In the genomic region with DNA sequence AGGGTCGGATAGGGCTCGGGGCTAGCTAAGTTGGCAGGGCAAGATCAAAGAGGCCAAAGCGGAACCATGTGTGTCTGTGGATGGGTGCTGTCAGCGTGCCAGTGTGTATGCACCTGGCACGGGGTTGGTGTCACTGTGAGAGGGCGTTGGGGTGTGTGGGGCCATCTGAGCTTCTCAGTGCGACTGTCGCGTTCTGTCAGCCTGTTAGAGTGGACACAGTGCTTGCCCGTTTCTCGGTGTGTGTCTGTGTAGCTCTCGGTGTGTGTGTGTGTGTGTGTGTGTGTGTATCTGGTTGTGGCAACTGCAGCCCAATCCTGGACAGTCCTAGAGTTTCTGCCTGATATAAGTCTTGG, we compare ENCODE assay signal across 10 mouse cellular contexts. TPM values are rescaled to one million over a fixed set of nuclear protein-coding genes. Genes with fewer than 3 reads are reported as not detected.
DNase-seq lines count a peak whose midpoint lies in the region; ATAC-seq lines count a peak whose summit lies in the region.
"Had no signal": no experiment of that assay in that cellular context is flagged by ENCODE, and none has a peak within 500 bp of the region (broad histone marks: within the 10 kb centered on the region; RNA-seq: fewer than 3 reads in every experiment).

No protein-coding gene starts in this region.

- ATAC-seq in heart, embryonic 13.5 days (ENCODE audit: extremely low read depth, insufficient number of reproducible peaks, low FRiP score, low TSS enrichment) = no peak
- ATAC-seq in granulocyte monocyte progenitor cell, adult 5-6 weeks (replicated peaks; ENCODE audit: poor library complexity, severe bottlenecking) = 0 out of 2 replicates have a peak, but pooled peaks have one; percentile 11
- no peak for ATAC-seq in limb, embryonic 13.5 days (ENCODE audit: low FRiP score, low read depth)
- ATAC-seq in stomach, embryonic 15.5 days (ENCODE audit: insufficient read depth, low FRiP score, low read depth) = no peak

- H3K9me3 ChIP-seq in heart, embryonic 13.5 days = no peaks in the 10 kb centered on the region
- no peaks in the 10 kb centered on the region for H3K9me3 ChIP-seq in limb, embryonic 13.5 days
- no peaks in the 10 kb centered on the region for H3K9me3 ChIP-seq in stomach, embryonic 15.5 days

- peak overlapping the region; percentile 81 for H3K4me2 ChIP-seq in heart, embryonic 13.5 days
- peak overlapping the region; percentile 82 for H3K4me2 ChIP-seq in limb, embryonic 13.5 days (replicated peaks)
- peak overlapping the region; percentile 88 for H3K4me2 ChIP-seq in stomach, embryonic 15.5 days

- no peak for DNase-seq in heart, postnatal 14 days
- peak; percentile 48 for DNase-seq in brain, adult 2 months (ENCODE audit: low read depth, low spot score)
- no peak for DNase-seq in thymus, postnatal 10 days (ENCODE audit: low spot score in 2 of 2)
- DNase-seq in yolk sac, embryonic 10.5 days (ENCODE audit: low spot score) = no peak

- H3K27me3 ChIP-seq in heart, embryonic 13.5 days (replicated peaks) = peaks cover 92% of the 10 kb centered on the region
- H3K27me3 ChIP-seq in limb, embryonic 13.5 days = peaks cover 99% of the 10 kb centered on the region
- H3K27me3 ChIP-seq in stomach, embryonic 15.5 days (replicated peaks) = peaks cover 81% of the 10 kb centered on the region

- peak overlapping the region; percentile 63 for H3K4me3 ChIP-seq in heart, embryonic 13.5 days
- peak overlapping the region; percentile 56 for H3K4me3 ChIP-seq in limb, embryonic 13.5 days
- H3K4me3 ChIP-seq in stomach, embryonic 15.5 days (replicated peaks) = peak overlapping the region; percentile 51

- H3K4me1 ChIP-seq in heart, embryonic 13.5 days = peaks cover 33% of the 10 kb centered on the region
- H3K4me1 ChIP-seq in limb, embryonic 13.5 days = peaks cover 28% of the 10 kb centered on the region
- peaks cover 23% of the 10 kb centered on the region for H3K4me1 ChIP-seq in stomach, embryonic 15.5 days

- under 1% methylated on average over 12 of the region's 12 CpGs for WGBS in heart, embryonic 13.5 days
- 1% methylated on average over 12 of the region's 12 CpGs for WGBS in limb, embryonic 13.5 days
- under 1% methylated on average over 12 of the region's 12 CpGs for WGBS in stomach, embryonic 15.5 days

- intact Hi-C loops in heart, postnatal 14 days (cut with DNase I) = no loop called here

- H3K36me3 ChIP-seq in heart, embryonic 13.5 days = no peaks in the 10 kb centered on the region
- no peaks in the 10 kb centered on the region for H3K36me3 ChIP-seq in limb, embryonic 13.5 days
- no peaks in the 10 kb centered on the region for H3K36me3 ChIP-seq in stomach, embryonic 15.5 days

- H3K9ac ChIP-seq in heart, embryonic 13.5 days = peak overlapping the region; percentile 73
- H3K9ac ChIP-seq in limb, embryonic 13.5 days = peak overlapping the region; percentile 55; the same call in 1 of the 2 replicates
- H3K9ac ChIP-seq in stomach, embryonic 15.5 days = no peak overlapping the region

- H3K27ac ChIP-seq in heart, embryonic 13.5 days (replicated peaks) = no peak overlapping the region
- H3K27ac ChIP-seq in limb, embryonic 13.5 days = no peak overlapping the region
- H3K27ac ChIP-seq in stomach, embryonic 15.5 days = no peak overlapping the region

RNA-seq across cellular contexts. Expression of a gene that starts 0.7 kb away (rescaled TPM):
- 0.11 and 0.55 TPM in 2 replicates for polyA plus RNA-seq in heart, embryonic 13.5 days (2015; fragmentation: Nextera tagmentation; extraction: Ambion mirVana)
- total RNA-seq in heart, postnatal 14 days (2021) = not detected
- total RNA-seq in granulocyte monocyte progenitor cell, adult 5-6 weeks (2014; fragmentation: Nextera tagmentation) = not detected in 2 replicates
- total RNA-seq in granulocyte monocyte progenitor cell, adult 5-6 weeks (2017) = not detected in 2 replicates
- polyA plus RNA-seq in limb, embryonic 13.5 days (2015; fragmentation: Nextera tagmentation; extraction: Ambion mirVana) = 0.50 and 0.91 TPM in 2 replicates
- polyA plus RNA-seq in stomach, embryonic 15.5 days (2015; fragmentation: Nextera tagmentation; extraction: Ambion mirVana) = 0.76 and 1.4 TPM in 2 replicates
- total RNA-seq: hematopoietic stem cell, adult 5-6 weeks; MEL had no signal
